Comparison of ENCODE assay signal across 14 mouse cellular contexts in the genomic region with DNA sequence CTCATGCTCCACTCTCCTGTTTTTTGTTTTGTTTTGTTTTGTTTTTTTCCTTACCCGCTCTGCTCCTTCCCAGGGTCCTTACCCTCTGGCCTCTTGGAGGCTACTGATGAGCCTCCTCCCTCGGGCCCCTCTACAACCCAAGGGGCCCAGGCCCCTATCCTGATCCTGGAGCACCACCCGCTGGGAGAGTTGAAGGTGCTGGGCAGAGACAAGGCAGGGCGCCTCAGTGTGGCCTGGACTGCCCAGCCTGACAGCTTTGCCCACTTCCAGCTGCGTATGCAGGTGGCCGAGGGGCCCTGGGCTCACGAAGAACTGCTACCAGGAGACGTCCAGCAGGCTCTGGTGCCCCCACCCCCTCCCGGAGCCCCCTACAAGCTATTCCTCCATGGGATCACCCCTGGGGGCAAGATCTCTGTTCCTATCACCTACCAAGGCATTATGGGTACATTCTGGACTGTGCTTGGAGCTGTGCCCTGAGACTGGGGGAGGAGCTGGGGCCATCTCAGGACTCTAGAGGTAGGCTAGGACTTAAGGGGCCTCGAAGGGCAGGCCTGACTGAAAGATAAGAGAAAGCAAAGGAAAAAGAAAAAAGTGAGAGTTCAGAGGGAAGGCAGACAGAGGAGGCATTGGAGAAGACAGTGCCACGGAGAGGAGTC. TPM values are rescaled to one million over a fixed set of nuclear protein-coding genes. Genes with fewer than 3 reads are reported as not detected.
DNase-seq lines count a peak whose midpoint lies in the region; TF ChIP-seq lines count a peak whose summit lies in the region.
"Had no signal": no experiment of that assay in that cellular context is flagged by ENCODE, and none has a peak within 500 bp of the region (broad histone marks: within the 10 kb centered on the region; RNA-seq: fewer than 3 reads in every experiment).

No protein-coding gene starts in this region.

- peak overlapping the region; percentile 37; the same call in 1 of the 2 replicates for H3K27ac ChIP-seq in kidney, adult 2 months (ENCODE audit: insufficient read depth, low read depth, low read length)
- H3K27ac ChIP-seq in spleen, adult 2 months (ENCODE audit: insufficient read depth, low read length), result 0 out of 2 replicates have a peak overlapping the region, but pooled peaks have one; percentile 28
- H3K27ac ChIP-seq: embryonic facial prominence, embryonic 15.5 days; forebrain, embryonic 13.5 days had no signal

- DNase-seq in adrenal gland, postnatal 36 days, result peak; percentile 33 to 61
- no peak for DNase-seq in adrenal gland, adult 18-20 months (ENCODE audit: low spot score in 2 of 2)
- no peak for DNase-seq in kidney, adult 2 months
- DNase-seq in kidney, adult 8-10 months, result no peak
- DNase-seq in spleen, adult 2 months (ENCODE audit: low read depth in 1 of 2, low spot score in 2 of 2), result no peak
- DNase-seq in spleen, postnatal 4 days (ENCODE audit: low spot score in 2 of 2), result no peak
- DNase-seq in testis, postnatal 14 days (ENCODE audit: low spot score), result peak; percentile 45
- no peak for DNase-seq in right cerebral cortex, postnatal 4 days
- DNase-seq: cerebellum, postnatal 36 days; lung, embryonic 14.5 days; thymus, postnatal 4 days had no signal

- H3K4me3 ChIP-seq in kidney, adult 2 months (ENCODE audit: insufficient read depth, low read depth, low read length), result no peak overlapping the region
- no peak overlapping the region for H3K4me3 ChIP-seq in spleen, adult 2 months (ENCODE audit: extremely low read depth, insufficient read depth, insufficient read length)
- H3K4me3 ChIP-seq: embryonic facial prominence, embryonic 15.5 days; forebrain, embryonic 13.5 days had no signal

- no peaks in the 10 kb centered on the region for H3K36me3 ChIP-seq in kidney, adult 2 months (ENCODE audit: control insufficient read depth, insufficient read depth, low read length)
- H3K36me3 ChIP-seq in spleen, adult 2 months (ENCODE audit: control insufficient read depth, insufficient read depth, low read length), result no peaks in the 10 kb centered on the region
- H3K36me3 ChIP-seq: embryonic facial prominence, embryonic 15.5 days had no signal

- no peaks in the 10 kb centered on the region for H3K27me3 ChIP-seq in kidney, adult 2 months (replicated peaks; ENCODE audit: control insufficient read depth, insufficient read depth, low read length)
- no peaks in the 10 kb centered on the region; the same call in 1 of the 2 replicates for H3K27me3 ChIP-seq in spleen, adult 2 months (ENCODE audit: control insufficient read depth, insufficient read depth, low read length)

- WGBS in kidney, adult 2 months, result 71% methylated on average over 11 of the region's 11 CpGs
- WGBS in spleen, adult 2 months, result 79% methylated on average over 11 of the region's 11 CpGs

- no peak for TF ChIP-seq CTCF in kidney, adult 2 months (conservative IDR thresholded peaks at IDR 0.05; ENCODE audit: insufficient read depth, insufficient read length, low read depth, low read length)
- TF ChIP-seq CTCF in spleen, adult 2 months (IDR thresholded peaks at IDR 0.05; ENCODE audit: extremely low read depth, insufficient read depth, insufficient read length, insufficient replicate concordance), result no peak

- no peaks in the 10 kb centered on the region for H3K4me1 ChIP-seq in kidney, adult 2 months (ENCODE audit: control insufficient read depth, insufficient read depth, low read length)
- peaks cover 4% of the 10 kb centered on the region; the same call in 1 of the 2 replicates for H3K4me1 ChIP-seq in spleen, adult 2 months (ENCODE audit: control insufficient read depth, insufficient read depth, insufficient read length)

- no peak for TF ChIP-seq POLR2A in kidney, adult 2 months (IDR thresholded peaks at IDR 0.05; ENCODE audit: low read depth, low read length)
- no peak for TF ChIP-seq POLR2A in spleen, adult 2 months (IDR thresholded peaks at IDR 0.05; ENCODE audit: low read depth, low read length)

RNA-seq across cellular contexts. Expression of gene Tnxb, which starts 11.7 kb away (rescaled TPM):
- 10 to 100 TPM; 26.9 to 34.3 TPM for total RNA-seq in adrenal gland, postnatal 36 days (2021)
- total RNA-seq in adrenal gland, adult 18-20 months (2021), result 10 to 100 TPM; 19.8 to 25.2 TPM
- polyA plus RNA-seq in kidney, adult 2 months (2012; rRNA removed), result 5.5 and 8.5 TPM in 2 replicates
- polyA plus RNA-seq in spleen, adult 2 months (2012; rRNA removed), result 34.1 and 34.4 TPM in 2 replicates
- polyA plus RNA-seq: limb, embryonic 11.5 days had no signal

RNA-seq across cellular contexts. Expression of gene Atf6b, which starts 35.1 kb away (rescaled TPM):
- total RNA-seq in adrenal gland, postnatal 36 days (2021), result 10 to 100 TPM; 45.7 to 58.8 TPM
- total RNA-seq in adrenal gland, adult 18-20 months (2021), result 10 to 100 TPM; 46.5 to 48.6 TPM
- polyA plus RNA-seq in kidney, adult 2 months (2012; rRNA removed), result 52.5 and 65.5 TPM in 2 replicates
- polyA plus RNA-seq in spleen, adult 2 months (2012; rRNA removed), result 76.4 and 102 TPM in 2 replicates

RNA-seq across cellular contexts. Expression of gene Fkbpl, which starts 37.4 kb away (rescaled TPM):
- total RNA-seq in adrenal gland, postnatal 36 days (2021), result 10 to 100 TPM; 12.7 to 15.8 TPM
- 10 to 100 TPM; 12.8 to 17.5 TPM for total RNA-seq in adrenal gland, adult 18-20 months (2021)
- polyA plus RNA-seq in kidney, adult 2 months (2012; rRNA removed), result 5.5 and 5.8 TPM in 2 replicates
- 1.4 and 1.6 TPM in 2 replicates for polyA plus RNA-seq in spleen, adult 2 months (2012; rRNA removed)

RNA-seq across cellular contexts. Expression of gene Prrt1, which starts 52.7 kb away (rescaled TPM):
- 10 to 100 TPM in 1 of 2 experiments, 1 to 10 TPM in 1; 5.0 to 14.3 TPM for total RNA-seq in adrenal gland, postnatal 36 days (2021)
- total RNA-seq in adrenal gland, adult 18-20 months (2021), result 10 to 100 TPM; 10.4 to 17.9 TPM
- polyA plus RNA-seq in kidney, adult 2 months (2012; rRNA removed), result 2.7 and 3.2 TPM in 2 replicates
- polyA plus RNA-seq in spleen, adult 2 months (2012; rRNA removed), result 9.5 and 9.9 TPM in 2 replicates

RNA-seq across cellular contexts. Expression of gene Ppt2, which starts 53.7 kb away (rescaled TPM):
- total RNA-seq in adrenal gland, postnatal 36 days (2021), result 10 to 100 TPM; 57.8 to 70.0 TPM
- 10 to 100 TPM; 56.9 to 71.5 TPM for total RNA-seq in adrenal gland, adult 18-20 months (2021)
- polyA plus RNA-seq in kidney, adult 2 months (2012; rRNA removed), result 118 and 123 TPM in 2 replicates
- polyA plus RNA-seq in spleen, adult 2 months (2012; rRNA removed), result 31.7 and 36.3 TPM in 2 replicates

Comparison
In these comparisons a context has a peak if more than half of its experiments do, and no peak if none do; other contexts are left out.
1. DNase-seq: peak in adrenal gland, postnatal 36 days (2 of 2) and testis, postnatal 14 days (single experiment); none in adrenal gland, adult 18-20 months (0 of 2), kidney, adult 2 months (single experiment), kidney, adult 8-10 months (0 of 2), spleen, adult 2 months (0 of 2), spleen, postnatal 4 days (0 of 2) and right cerebral cortex, postnatal 4 days (single experiment).